Mouse (Mus musculus) frontal cortex, adult (tissue): ENCODE data around the gene Hist1h2bj.
"Not testable (repeated sequence)": the region's sequence is repeated elsewhere in the genome, so short reads cannot be mapped to it uniquely, and the experiment has no call there.

Experiments
- ATAC-seq: cut with Nextera tagmentation; 2 replicates; pipeline ENCODE4 v1.9.2; 2017; ENCODE audit warnings: mild to moderate bottlenecking, moderate library complexity, mixed read lengths; ENCODE audit not compliant: low TSS enrichment

Gene Hist1h2bj

GRCm38 (mm10) chr13:22039951-22040463, 3.0 kb upstream of the Hist1h2bj start:
- no peak for ATAC-seq

- no peak for ATAC-seq
Measured at GRCm38 (mm10) chr13:22040464-22041141, 2.4 kb upstream of the Hist1h2bj start.

DNA sequence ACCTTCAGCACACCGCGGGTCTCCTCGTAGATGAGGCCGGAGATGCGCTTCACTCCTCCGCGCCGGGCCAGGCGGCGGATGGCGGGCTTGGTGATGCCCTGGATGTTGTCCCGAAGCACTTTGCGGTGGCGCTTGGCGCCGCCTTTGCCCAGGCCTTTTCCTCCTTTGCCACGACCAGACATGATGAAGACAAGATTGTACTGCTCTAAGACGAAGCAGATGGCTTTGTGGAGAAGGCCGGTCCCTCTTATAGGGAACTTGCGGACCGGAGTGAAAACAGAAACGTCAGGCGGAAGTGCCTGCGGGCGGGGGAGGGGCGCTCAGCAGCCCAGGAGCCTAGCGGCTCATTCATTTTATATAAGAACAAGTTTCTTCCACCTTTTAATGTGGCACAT, 1.9 kb upstream of the Hist1h2bj start, which contains the start of gene Hist1h4i:
Gene Hist1h4i, minus strand, starts transcription at position 221 of the 395 bp plus-strand sequence.
- ATAC-seq, result peak; percentile 81

DNA sequence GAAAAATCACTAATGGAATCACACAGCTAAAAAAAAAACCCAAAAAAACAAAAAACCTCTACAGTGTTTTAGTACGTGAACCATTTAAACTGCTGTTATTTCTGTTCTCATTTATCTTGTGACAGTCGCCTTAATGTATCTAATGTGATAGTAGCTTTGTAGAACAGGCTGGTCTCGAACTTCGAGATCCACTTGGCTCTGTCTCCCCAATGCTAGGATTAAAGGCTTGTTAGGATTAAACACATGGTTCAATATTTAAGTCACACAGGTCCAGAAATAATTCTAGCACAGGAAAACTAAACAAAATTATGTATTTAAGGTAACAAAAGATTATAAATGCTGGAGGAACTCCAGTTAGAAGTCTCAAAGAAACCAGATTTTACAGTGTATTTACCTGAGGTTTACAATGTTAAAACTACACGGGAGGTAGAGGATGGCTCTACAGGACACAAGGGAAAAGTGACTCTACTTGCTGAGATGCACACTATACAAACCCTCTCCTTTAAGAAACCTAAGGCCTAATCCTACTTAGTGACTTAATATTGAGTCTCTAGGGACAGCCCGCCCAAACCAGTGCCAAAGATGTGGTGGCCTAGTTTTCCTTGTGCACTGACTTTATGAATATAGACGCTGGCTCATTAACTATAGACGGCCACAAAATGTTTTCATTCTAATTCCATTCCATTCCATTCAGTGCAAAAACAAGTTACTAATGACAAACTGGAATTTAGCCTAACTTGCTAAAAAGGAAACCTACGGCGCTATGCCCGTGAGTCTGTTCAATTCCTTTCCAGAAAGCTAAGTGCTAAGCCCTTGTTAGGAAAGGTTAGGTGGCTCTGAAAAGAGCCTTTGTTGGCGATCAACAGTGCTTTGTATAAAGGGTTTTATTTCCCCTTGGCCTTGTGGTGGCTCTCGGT, 1.1 kb upstream of the Hist1h2bj start:
- no peak for ATAC-seq

DNA sequence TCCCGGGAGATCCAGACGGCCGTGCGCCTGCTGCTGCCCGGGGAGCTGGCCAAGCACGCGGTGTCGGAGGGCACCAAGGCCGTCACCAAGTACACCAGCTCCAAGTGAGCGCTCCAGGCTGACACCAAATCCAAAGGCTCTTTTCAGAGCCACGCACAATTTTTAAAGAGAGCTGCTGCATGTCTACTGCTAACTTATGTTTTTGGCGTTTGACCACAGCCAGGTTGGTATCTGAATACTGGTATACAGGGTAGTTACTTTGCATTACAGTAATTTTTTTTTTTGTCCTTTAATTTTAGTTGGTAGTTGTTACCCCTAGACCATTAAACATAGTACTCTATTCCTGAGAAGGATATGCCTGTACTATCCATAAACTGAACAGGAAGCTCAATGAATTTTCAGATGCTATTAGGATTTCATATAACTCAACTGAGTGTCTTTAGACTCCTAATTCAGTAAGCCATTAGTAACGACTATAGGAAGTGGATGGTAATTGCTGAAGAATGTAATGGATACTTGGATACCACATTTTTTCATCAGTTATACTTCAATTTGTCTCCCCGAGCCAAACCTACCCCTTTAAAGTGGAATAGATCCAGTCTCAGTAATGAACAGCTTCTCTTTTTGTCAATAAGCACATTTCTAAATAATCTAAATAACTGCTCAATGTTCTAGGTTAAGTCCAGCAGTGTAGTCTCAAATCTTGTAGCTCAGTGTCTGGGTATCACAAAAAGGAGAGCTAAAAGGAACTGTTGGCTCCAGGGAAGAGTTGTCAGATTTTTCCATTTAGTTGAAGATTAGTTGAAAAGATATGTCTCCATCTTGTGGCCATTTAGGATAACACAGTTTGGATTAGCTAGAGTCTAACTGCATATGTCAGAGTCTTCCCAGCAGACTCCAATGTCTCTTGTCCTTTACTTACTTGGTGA, 753 bp downstream of the Hist1h2bj start:
- ATAC-seq, result peak; percentile 62

DNA sequence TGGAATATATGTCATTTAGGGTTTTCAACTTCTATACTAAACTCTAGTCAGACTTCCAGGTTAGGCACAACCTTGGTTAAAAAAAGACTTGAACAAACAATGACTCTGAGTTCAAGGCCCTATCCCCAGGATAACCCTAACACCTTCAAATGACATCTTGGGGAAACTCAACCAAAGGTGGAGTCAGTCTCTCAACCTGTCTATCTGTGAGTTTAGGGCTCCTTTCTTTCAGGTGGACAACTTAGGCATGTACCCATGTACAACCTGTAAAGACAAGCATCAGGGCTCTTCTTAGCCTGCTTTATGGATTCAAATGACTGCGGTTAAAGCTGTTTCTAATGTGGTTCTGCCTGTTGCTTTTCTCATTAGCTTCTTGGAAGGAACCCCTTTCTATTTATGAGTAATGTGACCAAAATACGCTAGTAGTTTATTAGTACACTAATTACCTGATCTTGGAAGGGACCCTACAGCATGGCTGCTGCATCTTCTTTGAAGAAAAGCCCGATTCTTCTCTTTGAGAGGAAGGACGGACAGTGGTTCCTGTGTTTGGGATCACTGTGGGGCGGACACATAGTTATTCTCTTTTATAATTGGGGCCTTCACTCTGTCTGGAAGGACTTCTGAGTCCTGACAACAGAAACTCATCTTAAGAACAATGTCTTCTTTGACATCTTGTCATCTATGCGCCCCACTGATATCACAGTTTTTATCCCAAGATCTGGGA, 1.6 kb downstream of the Hist1h2bj start:
- ATAC-seq, result no peak

DNA sequence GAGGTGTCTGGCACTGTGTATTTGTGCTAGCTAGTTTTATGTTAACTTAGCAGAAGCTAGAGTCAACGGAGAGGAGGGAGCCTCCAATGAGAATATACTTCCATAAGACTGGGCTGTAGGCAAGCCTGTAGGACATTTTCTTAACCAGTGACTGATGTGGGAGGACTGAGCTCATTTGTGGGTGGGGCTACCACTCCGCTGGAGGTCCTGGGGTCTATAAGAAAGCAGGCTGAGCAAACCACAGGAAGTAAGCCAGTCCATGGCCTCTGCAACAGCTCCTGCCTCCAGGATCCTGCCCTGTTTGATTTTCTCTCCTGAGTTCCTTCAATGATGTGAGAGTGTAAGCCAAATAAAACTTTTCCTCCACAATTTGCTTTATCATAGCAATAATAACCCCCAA, 2.3 kb downstream of the Hist1h2bj start:
- no peak for ATAC-seq

DNA sequence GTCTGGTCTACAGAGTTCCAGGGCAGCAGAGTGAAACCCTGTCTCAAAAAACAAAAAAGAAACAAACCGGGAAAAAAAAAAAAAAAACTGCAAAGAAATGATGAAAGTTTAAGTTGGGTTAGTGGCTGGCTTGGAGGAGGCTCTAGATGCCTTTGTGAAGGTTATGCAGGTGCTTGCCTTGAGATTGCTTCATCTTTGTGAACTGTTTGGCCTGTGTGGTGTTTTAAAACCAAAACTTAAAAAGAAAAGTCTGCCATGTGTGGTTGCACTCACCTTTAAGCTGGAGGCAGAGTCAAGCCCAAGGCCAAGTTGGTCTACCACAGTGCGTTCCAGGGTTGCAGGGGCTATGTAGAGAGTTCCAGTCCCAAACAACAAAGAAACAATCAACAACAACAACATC, 6.0 kb downstream of the Hist1h2bj start:
- no peak for ATAC-seq

DNA sequence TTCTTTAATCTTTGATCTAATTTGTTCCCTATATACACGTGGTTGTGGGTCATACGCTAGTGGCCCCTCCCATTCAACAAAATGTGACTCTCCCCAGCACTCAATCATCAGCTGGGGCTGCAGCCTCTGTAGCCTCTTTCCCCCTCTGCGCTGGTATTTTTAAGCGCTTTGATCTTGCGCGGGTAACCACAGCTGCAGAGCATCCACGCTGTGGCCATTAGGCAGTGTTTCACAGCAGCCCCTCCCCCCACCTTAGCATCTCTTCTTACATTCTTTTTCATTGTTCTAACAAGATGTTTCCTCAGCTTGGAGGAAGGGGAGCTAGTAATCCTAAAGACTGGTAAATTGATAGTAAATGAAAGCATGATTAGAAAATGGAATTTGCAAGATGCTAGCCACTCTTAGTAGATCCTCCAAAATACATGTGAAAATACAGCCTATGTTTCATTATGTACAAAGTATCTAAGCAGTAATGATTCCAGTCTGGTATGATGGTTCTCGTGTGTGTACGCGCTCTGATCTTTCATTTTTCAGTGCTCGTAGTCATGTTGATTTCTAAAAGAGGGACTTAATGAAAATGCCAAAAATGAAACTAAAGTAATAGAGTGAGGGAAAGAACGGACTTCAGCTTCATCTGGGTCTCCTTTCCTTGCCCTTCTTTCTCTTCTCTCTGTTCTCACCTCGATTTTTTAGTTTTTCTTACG, 6.9 kb downstream of the Hist1h2bj start:
- 0 out of 2 replicates have a peak, but pooled peaks have one; percentile 9 for ATAC-seq

- peak; percentile 94 for ATAC-seq
Measured at GRCm38 (mm10) chr13:22050591-22051522, 7.8 kb downstream of the Hist1h2bj start.

DNA sequence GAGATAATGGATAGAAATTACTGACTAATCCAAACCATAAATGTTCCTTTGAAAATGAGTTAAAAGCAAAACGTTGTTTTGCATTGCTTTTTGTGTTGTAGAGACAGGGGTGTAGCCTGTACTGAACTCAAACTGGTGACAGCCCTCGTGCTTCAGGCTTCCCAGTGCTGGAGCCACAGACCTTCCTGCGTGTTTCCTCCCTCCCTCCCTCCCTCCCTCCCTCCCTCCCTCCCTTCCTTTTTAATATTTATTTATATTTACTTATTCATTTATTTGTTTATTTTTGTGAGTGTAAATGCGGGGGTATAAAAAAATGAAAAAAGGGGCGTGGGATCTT, 8.5 kb downstream of the Hist1h2bj start:
- no peak for ATAC-seq

DNA sequence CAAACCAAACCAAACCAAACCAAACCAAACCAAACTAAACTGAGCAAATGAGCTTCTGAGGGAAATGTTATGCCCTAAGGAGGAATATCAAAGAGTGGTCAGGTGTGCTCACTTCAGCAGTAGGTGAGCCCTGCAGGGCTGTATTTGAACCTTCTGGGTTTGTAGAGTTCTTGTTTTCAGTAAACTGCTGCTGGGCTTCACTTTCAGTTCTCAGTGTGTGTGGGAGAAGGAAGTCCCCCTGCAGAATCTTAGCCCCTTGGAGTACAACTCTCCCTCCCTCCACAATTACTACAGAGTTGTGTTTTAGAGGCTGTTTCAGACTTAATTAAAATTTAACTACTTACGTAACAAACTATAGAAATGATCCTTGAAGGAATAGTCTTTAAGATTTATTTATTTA, 10.7 kb downstream of the Hist1h2bj start:
- ATAC-seq, result no peak

- ATAC-seq, result no peak
Measured at GRCm38 (mm10) chr13:22061422-22061821, 18.4 kb downstream of the Hist1h2bj start.

DNA sequence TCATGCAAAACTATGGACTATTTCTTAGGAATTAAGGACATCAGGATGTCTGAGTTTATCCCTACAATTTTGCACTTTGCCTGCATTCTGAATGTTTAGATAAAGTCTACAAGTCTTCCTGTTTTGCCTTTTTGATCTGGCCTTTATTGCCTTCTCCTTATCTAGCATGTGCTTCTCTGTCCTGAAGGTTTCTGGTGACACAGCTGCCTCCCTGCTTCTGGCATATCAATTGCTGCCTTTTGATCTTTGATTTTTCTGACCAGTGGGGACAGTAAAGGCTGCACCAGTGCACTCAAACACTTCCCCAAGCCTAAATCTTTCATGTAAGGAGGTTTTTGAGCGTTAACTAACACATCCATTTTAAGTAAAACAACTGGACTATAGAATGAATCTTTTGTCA, 20.5 kb downstream of the Hist1h2bj start:
- no peak for ATAC-seq

DNA sequence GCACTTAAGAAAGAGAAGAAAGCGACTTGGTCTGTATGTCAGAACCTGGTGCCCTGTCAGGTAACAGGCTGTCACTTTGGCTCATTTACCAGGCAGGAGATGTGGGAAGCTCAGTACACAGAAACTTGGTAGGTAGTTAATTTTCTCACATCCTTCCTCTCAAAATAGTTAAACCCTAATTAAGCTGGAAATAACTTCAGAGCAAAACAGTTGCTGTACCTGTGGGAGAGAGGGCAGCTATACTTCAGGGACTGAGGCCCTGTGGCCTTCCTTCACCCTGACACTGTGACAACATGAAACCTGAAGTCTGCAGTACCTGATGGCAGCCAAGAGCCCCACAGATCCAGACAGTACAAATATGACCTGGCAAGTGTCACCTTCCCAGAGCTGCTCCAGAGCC, 41.1 kb downstream of the Hist1h2bj start, which contains the start of gene Vmn1r188:
Gene Vmn1r188, plus strand, starts transcription at position 301 of the 400 bp plus-strand sequence.
- ATAC-seq, result not testable (repeated sequence)
